Mouse (Mus musculus): ENCODE data around the gene Hs6st1. TPM values are rescaled to one million over a fixed set of nuclear protein-coding genes. Genes with fewer than 3 reads are reported as not detected.

Hs6st1 gene
- polyA plus RNA-seq, 1 experiment = 66.6 TPM

DNA sequence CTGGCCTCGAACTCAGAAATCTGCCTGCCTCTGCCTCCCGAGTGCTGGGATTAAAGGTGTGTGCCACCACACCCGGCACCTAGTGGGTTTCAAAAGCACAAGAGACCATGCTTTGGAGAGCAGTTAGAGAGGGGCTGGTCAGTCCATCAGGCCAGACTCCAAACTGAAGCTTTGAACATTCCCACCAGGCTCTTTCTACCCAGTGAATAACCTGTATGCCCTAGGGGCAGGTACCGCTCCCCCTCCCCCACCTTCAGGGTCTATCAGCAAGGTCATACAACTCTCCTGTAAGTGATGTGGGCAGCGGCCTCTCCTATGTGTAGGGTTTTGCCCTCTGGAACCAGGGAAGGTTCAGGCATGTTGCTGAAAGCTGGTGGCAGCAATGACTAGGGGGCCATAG lies 6.0 kb downstream of the Hs6st1 start:
- Histone ChIP-seq H3K4me3 (no peak overlapping the region), H3K4me2 (ENCODE audit: low read depth) (peak overlapping the region; percentile 94), H3K79me2 (ENCODE audit: control insufficient read depth, insufficient read depth) (peaks cover 99% of the 10 kb centered on the region), H3K27me3 (ENCODE audit: control insufficient read depth, insufficient read depth, insufficient read length) (no peaks in the 10 kb centered on the region), H3K36me3 (ENCODE audit: control insufficient read depth, insufficient read depth) (peaks cover 5% of the 10 kb centered on the region), H3ac (ENCODE audit: control insufficient read depth, insufficient read length) (no peak overlapping the region)
- no peak for TF ChIP-seq MYOD1 (IDR thresholded peaks at IDR 0.05; ENCODE audit: control insufficient read depth in 1 of 3, insufficient read length in 2 of 3, low read depth in 2 of 3)
- no peak for TF ChIP-seq E2F4 (IDR thresholded peaks at IDR 0.05; ENCODE audit: insufficient read depth)
- TF ChIP-seq POLR2A (IDR thresholded peaks at IDR 0.05; ENCODE audit: insufficient read length, low read depth) = no peak
- no peak for TF ChIP-seq TCF12 (IDR thresholded peaks at IDR 0.05; ENCODE audit: insufficient read depth, poor library complexity, severe bottlenecking)
- no peak for TF ChIP-seq USF1 (IDR thresholded peaks at IDR 0.05; ENCODE audit: low read depth)
- TF ChIP-seq TCF3 (IDR thresholded peaks at IDR 0.05; ENCODE audit: insufficient read length, low read depth) = no peak

DNA sequence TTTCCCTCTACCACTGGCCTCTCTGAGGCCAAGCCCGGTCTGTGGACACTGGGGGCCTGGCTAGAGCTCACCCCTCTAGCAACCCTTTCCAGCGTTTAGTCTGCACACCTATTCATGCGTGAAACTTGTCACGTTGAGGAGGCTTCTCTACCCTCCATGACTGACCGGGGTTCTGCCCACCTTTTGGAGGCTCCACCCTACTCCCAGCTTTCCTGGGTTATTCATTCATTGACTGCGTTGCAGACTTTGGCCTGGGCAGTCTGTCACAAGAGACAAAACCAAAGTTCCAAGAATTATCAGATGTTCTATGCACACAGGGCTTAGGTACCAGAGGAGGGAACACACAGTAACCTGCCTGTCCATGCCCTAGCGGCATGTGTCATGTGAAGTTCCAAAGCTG lies 6.8 kb downstream of the Hs6st1 start:
- no peak overlapping the region for H3K4me3 ChIP-seq
- H3K4me2 ChIP-seq (ENCODE audit: low read depth) = no peak overlapping the region
- no peaks in the 10 kb centered on the region for H3K27me3 ChIP-seq (ENCODE audit: control insufficient read depth, insufficient read depth, insufficient read length)
- no peak overlapping the region for H3ac ChIP-seq (ENCODE audit: control insufficient read depth, insufficient read length)
- H3K36me3 ChIP-seq (ENCODE audit: control insufficient read depth, insufficient read depth) = peaks cover 5% of the 10 kb centered on the region
- no peak for TF ChIP-seq POLR2AphosphoS2 (IDR thresholded peaks at IDR 0.05; ENCODE audit: insufficient read length, low read depth)
- TF ChIP-seq MYOD1 (IDR thresholded peaks at IDR 0.05; ENCODE audit: control insufficient read depth in 1 of 3, insufficient read length in 2 of 3, low read depth in 2 of 3) = no peak
- no peak for TF ChIP-seq SRF (IDR thresholded peaks at IDR 0.05; ENCODE audit: control insufficient read depth, insufficient read length, low read depth)
- TF ChIP-seq E2F4 (IDR thresholded peaks at IDR 0.05; ENCODE audit: insufficient read depth) = no peak
- no peak for TF ChIP-seq MYOG (IDR thresholded peaks at IDR 0.05; ENCODE audit: control insufficient read depth in 1 of 3, insufficient read depth in 1 of 3, insufficient read length in 2 of 3, low read depth in 2 of 3)
- TF ChIP-seq TCF12 (IDR thresholded peaks at IDR 0.05; ENCODE audit: insufficient read depth, poor library complexity, severe bottlenecking) = no peak
- no peak for TF ChIP-seq CEBPB (IDR thresholded peaks at IDR 0.05; ENCODE audit: insufficient read depth, poor library complexity, severe bottlenecking)
- TF ChIP-seq TCF3 (IDR thresholded peaks at IDR 0.05; ENCODE audit: insufficient read length, low read depth) = no peak
- TF ChIP-seq USF1 (IDR thresholded peaks at IDR 0.05; ENCODE audit: low read depth) = no peak
- peaks cover 98% of the 10 kb centered on the region for H3K79me2 ChIP-seq (ENCODE audit: control insufficient read depth, insufficient read depth)

DNA sequence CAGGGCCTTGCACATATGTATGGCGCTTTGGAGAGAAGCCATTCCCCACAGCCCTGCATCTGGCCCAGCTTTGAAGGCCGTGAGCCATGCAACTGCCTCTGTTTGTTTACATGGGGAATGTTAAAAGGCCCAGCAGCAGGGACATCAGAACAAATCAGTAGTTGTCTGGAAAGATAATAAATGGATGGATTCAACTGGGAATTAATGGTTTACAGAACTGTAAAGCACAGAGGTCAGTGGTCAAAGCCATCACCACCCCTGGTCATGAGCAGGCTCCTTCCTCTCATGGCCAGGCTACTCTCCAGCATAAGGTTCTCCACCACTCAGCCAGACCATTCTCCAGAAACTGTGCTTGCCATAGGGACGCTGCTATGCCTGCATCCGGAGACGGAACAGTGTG lies 7.5 kb downstream of the Hs6st1 start:
- Histone ChIP-seq H3K27me3 (ENCODE audit: control insufficient read depth, insufficient read depth, insufficient read length) (no peaks in the 10 kb centered on the region), H3ac (ENCODE audit: control insufficient read depth, insufficient read length) (no peak overlapping the region), H3K4me3 (no peak overlapping the region), H3K4me2 (ENCODE audit: low read depth) (no peak overlapping the region), H3K79me2 (ENCODE audit: control insufficient read depth, insufficient read depth) (peaks cover 95% of the 10 kb centered on the region), H3K36me3 (ENCODE audit: control insufficient read depth, insufficient read depth) (peaks cover 5% of the 10 kb centered on the region)
- TF ChIP-seq TCF3 (IDR thresholded peaks at IDR 0.05; ENCODE audit: insufficient read length, low read depth) (no peak), MYOG (IDR thresholded peaks at IDR 0.05; ENCODE audit: control insufficient read depth in 1 of 3, insufficient read depth in 1 of 3, insufficient read length in 2 of 3, low read depth in 2 of 3) (no peak), REST (IDR thresholded peaks at IDR 0.05; ENCODE audit: insufficient read depth, insufficient read length) (no peak), SRF (IDR thresholded peaks at IDR 0.05; ENCODE audit: control insufficient read depth, insufficient read length, low read depth) (no peak), MYOD1 (IDR thresholded peaks at IDR 0.05; ENCODE audit: control insufficient read depth in 1 of 3, insufficient read length in 2 of 3, low read depth in 2 of 3) (no peak), TCF12 (IDR thresholded peaks at IDR 0.05; ENCODE audit: insufficient read depth, poor library complexity, severe bottlenecking) (no peak)

DNA sequence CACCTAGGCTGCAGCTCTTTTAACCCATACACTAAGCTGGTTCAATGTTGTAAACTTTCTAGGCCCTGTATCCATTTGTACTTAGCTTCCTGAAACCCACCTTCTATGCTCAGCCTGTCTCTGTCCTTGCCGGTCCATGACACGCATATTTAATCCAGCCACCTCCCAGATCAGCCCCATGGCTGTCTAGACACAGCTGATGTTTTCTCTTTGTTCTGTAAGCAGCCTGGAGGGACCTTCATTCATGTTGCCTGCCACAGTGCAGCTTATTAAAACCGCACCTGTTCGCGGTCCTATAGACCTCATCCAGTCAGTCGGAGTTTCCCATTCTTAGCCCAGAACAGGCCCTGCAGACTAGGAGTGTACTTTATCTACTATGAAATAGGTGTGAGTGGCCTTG lies 8.9 kb downstream of the Hs6st1 start:
- Histone ChIP-seq H3K36me3 (ENCODE audit: control insufficient read depth, insufficient read depth) (peaks cover 10% of the 10 kb centered on the region), H3K4me3 (no peak overlapping the region), H3K4me2 (ENCODE audit: low read depth) (no peak overlapping the region), H3ac (ENCODE audit: control insufficient read depth, insufficient read length) (no peak overlapping the region), H3K27me3 (ENCODE audit: control insufficient read depth, insufficient read depth, insufficient read length) (no peaks in the 10 kb centered on the region), H3K79me2 (ENCODE audit: control insufficient read depth, insufficient read depth) (peaks cover 95% of the 10 kb centered on the region)
- no peak for TF ChIP-seq CEBPB (IDR thresholded peaks at IDR 0.05; ENCODE audit: insufficient read depth, poor library complexity, severe bottlenecking)

DNA sequence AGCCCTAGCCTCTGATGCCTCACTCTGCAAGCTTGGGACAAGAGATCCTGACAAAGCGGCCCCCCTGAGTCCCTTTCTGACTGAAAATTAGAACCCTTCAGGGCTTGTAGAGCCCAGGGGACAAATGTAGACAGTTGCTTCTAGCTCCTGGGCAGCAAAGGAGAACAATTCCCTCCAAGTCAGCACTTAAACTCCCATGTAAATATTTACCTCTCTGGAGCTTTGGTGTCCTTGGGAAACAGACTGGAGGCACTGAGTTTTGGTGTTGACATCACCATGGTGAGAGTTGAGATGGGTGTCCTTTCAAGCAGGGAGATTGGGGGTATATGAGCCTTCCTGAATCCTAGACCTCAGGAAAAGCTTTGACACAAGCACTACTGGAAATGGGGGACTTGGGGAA lies 10.1 kb downstream of the Hs6st1 start:
- Histone ChIP-seq H3K4me2 (ENCODE audit: low read depth) (no peak overlapping the region), H3K79me2 (ENCODE audit: control insufficient read depth, insufficient read depth) (peaks cover 96% of the 10 kb centered on the region), H3K36me3 (ENCODE audit: control insufficient read depth, insufficient read depth) (peaks cover 16% of the 10 kb centered on the region), H3K27me3 (ENCODE audit: control insufficient read depth, insufficient read depth, insufficient read length) (no peaks in the 10 kb centered on the region), H3K4me3 (no peak overlapping the region), H3ac (ENCODE audit: control insufficient read depth, insufficient read length) (no peak overlapping the region)
- no peak for TF ChIP-seq POLR2A (IDR thresholded peaks at IDR 0.05; ENCODE audit: insufficient read length, low read depth)
- no peak for TF ChIP-seq MAX (IDR thresholded peaks at IDR 0.05; ENCODE audit: low read depth)
- TF ChIP-seq TCF3 (IDR thresholded peaks at IDR 0.05; ENCODE audit: insufficient read length, low read depth) = no peak

DNA sequence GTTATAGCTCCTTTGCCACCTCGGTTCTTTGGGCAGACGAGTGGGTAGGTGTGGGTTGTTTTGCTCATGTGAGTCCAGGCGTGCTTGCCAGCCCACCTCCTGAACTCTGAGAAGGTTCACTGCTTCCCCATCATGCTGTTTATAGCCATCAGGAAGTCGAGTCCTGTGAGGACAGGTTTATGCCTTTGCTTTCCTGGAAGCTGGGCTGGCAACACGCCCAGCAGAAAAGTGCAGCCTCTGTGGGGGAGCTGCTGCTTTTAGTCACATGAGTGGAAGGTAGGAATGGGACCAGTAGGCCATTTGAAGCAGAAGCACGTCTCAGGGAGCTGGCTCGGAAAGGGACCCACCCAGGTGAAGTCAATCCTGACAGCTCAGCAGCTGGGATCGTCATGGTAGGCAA lies 11.5 kb downstream of the Hs6st1 start:
- no peak overlapping the region for H3K4me2 ChIP-seq (ENCODE audit: low read depth)

More for the DNA sequence above, 11.5 kb downstream of the Hs6st1 start:
- Histone ChIP-seq H3ac (ENCODE audit: control insufficient read depth, insufficient read length) (no peak overlapping the region), H3K79me2 (ENCODE audit: control insufficient read depth, insufficient read depth) (peaks cover 96% of the 10 kb centered on the region), H3K27me3 (ENCODE audit: control insufficient read depth, insufficient read depth, insufficient read length) (no peaks in the 10 kb centered on the region), H3K4me3 (no peak overlapping the region), H3K36me3 (ENCODE audit: control insufficient read depth, insufficient read depth) (peaks cover 19% of the 10 kb centered on the region)
- no peak for TF ChIP-seq MYOG (IDR thresholded peaks at IDR 0.05; ENCODE audit: control insufficient read depth in 1 of 3, insufficient read depth in 1 of 3, insufficient read length in 2 of 3, low read depth in 2 of 3)
- no peak for TF ChIP-seq E2F4 (IDR thresholded peaks at IDR 0.05; ENCODE audit: insufficient read depth)
- no peak for TF ChIP-seq POLR2AphosphoS2 (IDR thresholded peaks at IDR 0.05; ENCODE audit: insufficient read length, low read depth)
- no peak for TF ChIP-seq USF1 (IDR thresholded peaks at IDR 0.05; ENCODE audit: low read depth)
- TF ChIP-seq SRF (IDR thresholded peaks at IDR 0.05; ENCODE audit: control insufficient read depth, insufficient read length, low read depth) = no peak
- TF ChIP-seq REST (IDR thresholded peaks at IDR 0.05; ENCODE audit: insufficient read depth, insufficient read length) = no peak

All from myocyte (in vitro differentiated cells).